Mouse (Mus musculus) CH12.LX (cell line): Measurements from ENCODE around the gene Rrm2. TPM values are rescaled to one million over a fixed set of nuclear protein-coding genes. Genes with fewer than 3 reads are reported as not detected.
A peak's percentile ranks its signal among the peaks of the same experiment; 100 is the strongest.

Experiments used
- DNase-seq: peaks from one replicate; pipeline ENCODE4 v3.0.0-alpha.2; 2013; ENCODE audit errors: extremely low read depth
- H3K27ac ChIP-seq: 2 replicates; pipeline ENCODE4 v1.5.1; 2012; ENCODE audit warnings: low read depth, mild to moderate bottlenecking, control low read depth, moderate library complexity; ENCODE audit not compliant: insufficient read depth
- H3K27me3 ChIP-seq: replicated peaks from 2 replicates; pipeline ENCODE3; 2012; ENCODE audit warnings: inconsistent platforms
- H3K36me3 ChIP-seq, 2 experiments: replicated peaks in 1 of 2; 2 replicates each; pipeline versions ENCODE3 to v1.6.1; 2012; ENCODE audit warnings: inconsistent platforms in 1 of 2, low read length in 1 of 2, mild to moderate bottlenecking in 1 of 2, mixed read lengths in 1 of 2, moderate library complexity in 1 of 2; ENCODE audit not compliant: control insufficient read depth in 1 of 2, insufficient read depth in 1 of 2
- H3K4me1 ChIP-seq, 2 experiments: 2 replicates each; pipeline ENCODE4 v1.6.1; 2012; ENCODE audit warnings: inconsistent platforms in 1 of 2, moderate library complexity in 1 of 2; ENCODE audit not compliant: insufficient read depth in 2 of 2, control insufficient read depth in 1 of 2
- H3K4me2 ChIP-seq: 2 replicates; pipeline ENCODE4 v1.6.1; 2012; ENCODE audit warnings: low read depth, mild to moderate bottlenecking, control low read depth; ENCODE audit not compliant: poor library complexity, insufficient read depth, severe bottlenecking
- H3K4me3 ChIP-seq, 3 experiments: fragments of 150-350 bp in 1 of 3; sonication (generic) in 1 of 3; replicated peaks in 1 of 3; 2 replicates each; pipeline versions ENCODE3 to v1.5.1; 2011 to 2012; ENCODE audit warnings: low read depth in 2 of 3, low read length in 2 of 3, mild to moderate bottlenecking in 2 of 3, moderate library complexity in 2 of 3, control low read depth in 1 of 3, improper control_type of control experiment in 1 of 3, inconsistent platforms in 1 of 3, mixed read lengths in 1 of 3; ENCODE audit not compliant: poor library complexity in 1 of 3
- H3K79me2 ChIP-seq: replicated peaks from 2 replicates; pipeline ENCODE4 v1.6.1; 2012; ENCODE audit warnings: mild to moderate bottlenecking, moderate library complexity; ENCODE audit not compliant: control insufficient read depth, poor library complexity, insufficient read depth, severe bottlenecking; ENCODE audit errors: extremely low read depth
- H3K9ac ChIP-seq: 2 replicates; pipeline ENCODE4 v1.6.1; 2012; ENCODE audit warnings: low read depth, mild to moderate bottlenecking, control low read depth, moderate library complexity; ENCODE audit not compliant: insufficient read depth
- H3K9me3 ChIP-seq: replicated peaks from 2 replicates; pipeline ENCODE3; 2012; ENCODE audit warnings: low read length, inconsistent platforms, mixed read lengths
- BHLHE40 ChIP-seq: IDR thresholded peaks from 2 replicates; pipeline ENCODE4 v1.6.1; 2011; ENCODE audit warnings: mild to moderate bottlenecking, low read depth, low read length, improper control_type of control experiment
- CHD2 ChIP-seq: IDR thresholded peaks from 2 replicates; pipeline ENCODE4 v1.6.1; 2011; ENCODE audit warnings: low read length, improper control_type of control experiment
- CTCF ChIP-seq, 2 experiments: IDR thresholded peaks in 1 of 2; conservative IDR thresholded peaks in 1 of 2; 2 replicates each; pipeline ENCODE4 v1.5.1; 2011 to 2012; ENCODE audit warnings: low read depth in 2 of 2, low read length in 2 of 2, improper control_type of control experiment in 1 of 2, inconsistent platforms in 1 of 2, mild to moderate bottlenecking in 1 of 2, moderate library complexity in 1 of 2
- ELF1 ChIP-seq: IDR thresholded peaks from 2 replicates; pipeline ENCODE4 v1.6.1; 2014; ENCODE audit warnings: low read depth, mild to moderate bottlenecking, inconsistent platforms, low read length, improper control_type of control experiment
- GABPA ChIP-seq: IDR thresholded peaks from 2 replicates; pipeline ENCODE4 v1.6.1; 2012; ENCODE audit warnings: low read depth, low read length, improper control_type of control experiment, inconsistent platforms; ENCODE audit not compliant: insufficient replicate concordance
- IRF4 ChIP-seq: IDR thresholded peaks from 2 replicates; pipeline ENCODE4 v1.6.1; 2014; ENCODE audit warnings: low read depth, mild to moderate bottlenecking, inconsistent platforms, low read length, improper control_type of control experiment
- JUN ChIP-seq: IDR thresholded peaks from 2 replicates; pipeline ENCODE4 v1.6.1; 2011; ENCODE audit warnings: low read depth, mild to moderate bottlenecking, low read length, improper control_type of control experiment, moderate library complexity; ENCODE audit not compliant: insufficient read depth
- MAFK ChIP-seq: IDR thresholded peaks from 2 replicates; pipeline ENCODE4 v1.6.1; 2011; ENCODE audit warnings: low read length, improper control_type of control experiment; ENCODE audit not compliant: insufficient replicate concordance
- MAZ ChIP-seq: IDR thresholded peaks from 2 replicates; pipeline ENCODE4 v1.6.1; 2012; ENCODE audit warnings: low read depth, mild to moderate bottlenecking, inconsistent platforms, low read length, improper control_type of control experiment, moderate library complexity
- MXI1 ChIP-seq: IDR thresholded peaks from 2 replicates; pipeline ENCODE4 v1.6.1; 2011; ENCODE audit warnings: mild to moderate bottlenecking, low read depth, low read length, improper control_type of control experiment
- MYC ChIP-seq: IDR thresholded peaks from 2 replicates; pipeline ENCODE4 v1.6.1; 2011; ENCODE audit warnings: low read depth, mild to moderate bottlenecking, improper control_type of control experiment, low read length
- NELFE ChIP-seq: IDR thresholded peaks from 2 replicates; pipeline ENCODE4 v1.6.1; 2011; ENCODE audit warnings: low read depth, low read length, improper control_type of control experiment
- NRF1 ChIP-seq: IDR thresholded peaks from 2 replicates; pipeline ENCODE4 v1.6.1; 2014; ENCODE audit warnings: low read depth, mild to moderate bottlenecking, inconsistent platforms, low read length, improper control_type of control experiment, moderate library complexity
- PAX5 ChIP-seq: IDR thresholded peaks from 2 replicates; pipeline ENCODE4 v1.6.1; 2012; ENCODE audit warnings: low read length, inconsistent platforms, mixed read lengths
- SMC3 ChIP-seq: IDR thresholded peaks from 2 replicates; pipeline ENCODE4 v1.6.1; 2011; ENCODE audit warnings: low read depth, low read length, improper control_type of control experiment
- UBTF ChIP-seq: IDR thresholded peaks from 2 replicates; pipeline ENCODE4 v1.6.1; 2012; ENCODE audit warnings: low read depth, mild to moderate bottlenecking, inconsistent platforms, low read length, improper control_type of control experiment, moderate library complexity
- USF1 ChIP-seq: IDR thresholded peaks from 2 replicates; pipeline ENCODE4 v1.6.1; 2014; ENCODE audit warnings: low read depth, mild to moderate bottlenecking, inconsistent platforms, low read length, improper control_type of control experiment
- USF2 ChIP-seq: conservative IDR thresholded peaks from 2 replicates; pipeline ENCODE4 v1.6.1; 2011; ENCODE audit warnings: low read depth, low read length, improper control_type of control experiment
- ZC3H11A ChIP-seq: IDR thresholded peaks from 2 replicates; pipeline ENCODE4 v1.6.1; 2012; ENCODE audit warnings: low read depth, mild to moderate bottlenecking, inconsistent platforms, low read length, improper control_type of control experiment
- ZNF384 ChIP-seq: IDR thresholded peaks from 2 replicates; pipeline ENCODE4 v1.6.1; 2012; ENCODE audit warnings: low read depth, low read length, improper control_type of control experiment, inconsistent platforms
- dilution Hi-C: fragments of 300-500 bp; cut with MboI; formaldehyde crosslinking; loops from 2 replicates; pipeline ENCODE4 v1.14.3; 2020; ENCODE audit warnings: low sequenced_read_pairs; ENCODE audit not compliant: extremely low pct_unique_long_range_greater_than_20kb, extremely low pct_ligation_motif_present
- in situ Hi-C: fragments of 300-500 bp; cut with MboI; formaldehyde crosslinking; loops from 3 replicates; pipeline ENCODE4 v1.14.3; 2019; ENCODE audit warnings: low sequenced_read_pairs, low pct_ligation_motif_present, low pct_unique_long_range_greater_than_20kb, mixed read lengths
- polyA plus RNA-seq: library from polyadenylated mRNA; unstranded; fragments of >175 nt; gene quantifications from 2 replicates; pipeline ENCODE4 v1.2.1, GENCODE M21; 2012; ENCODE audit warnings: low read depth; ENCODE audit not compliant: insufficient read length
- total RNA-seq, 2 experiments: library from RNA; depleted of rRNA; stranded (reverse); fragments of 300-350 nt in 1 of 2; fragments of >200 nt in 1 of 2; gene quantifications; 2 replicates each; pipeline ENCODE4 v1.2.3; 2012 to 2014

Rrm2 gene
- total and polyA plus RNA-seq, 3 experiments = 89.0 to 214 (median 180) TPM

GRCm38 (mm10) chr12:24757387-24757786 is 49.3 kb downstream of the Rrm2 start:
- dilution Hi-C loops = no loop called here
- H3K36me3 ChIP-seq = no peaks in the 10 kb centered on the region
- H3K79me2 ChIP-seq = no peaks in the 10 kb centered on the region
- H3K27ac ChIP-seq = no peak overlapping the region
- H3K4me2 ChIP-seq = no peak overlapping the region
- H3K27me3 ChIP-seq = no peaks in the 10 kb centered on the region
- H3K4me3 ChIP-seq = no peak overlapping the region
- DNase-seq = no peak
- in situ Hi-C loops = no loop called here
- H3K4me1 ChIP-seq = no peaks in the 10 kb centered on the region
- TF ChIP-seq CTCF (conservative IDR thresholded peaks at IDR 0.05 in 1 of 2, IDR thresholded peaks at IDR 0.05 in 1 of 2; ENCODE audit: low read depth in 2 of 2, low read length in 2 of 2) (no peak), JUN (no peak), BHLHE40 (no peak), PAX5 (no peak), MAZ (no peak), SMC3 (no peak), UBTF (no peak), MAFK (no peak), MYC (no peak)
- TF ChIP-seq, all 38 proteins: peak for 0
- no peak overlapping the region for H3K9ac ChIP-seq
- no peaks in the 10 kb centered on the region for H3K9me3 ChIP-seq

GRCm38 (mm10) chr12:24758374-24758773 is 50.3 kb downstream of the Rrm2 start:
- Histone ChIP-seq H3K36me3 (no peaks in the 10 kb centered on the region), H3K27ac (no peak overlapping the region), H3K4me2 (no peak overlapping the region), H3K4me1 (no peaks in the 10 kb centered on the region), H3K9ac (no peak overlapping the region), H3K4me3 (no peak overlapping the region), H3K27me3 (no peaks in the 10 kb centered on the region), H3K79me2 (no peaks in the 10 kb centered on the region), H3K9me3 (no peaks in the 10 kb centered on the region)
- peak; percentile 1 for DNase-seq
- dilution Hi-C loops (no loop called here), in situ Hi-C loops (no loop called here)
- TF ChIP-seq JUN (no peak), NELFE (no peak), CHD2 (no peak), SMC3 (no peak), PAX5 (no peak), ELF1 (no peak), MXI1 (no peak)

- Histone ChIP-seq H3K36me3 (no peaks in the 10 kb centered on the region), H3K27me3 (no peaks in the 10 kb centered on the region), H3K79me2 (no peaks in the 10 kb centered on the region), H3K27ac (no peak overlapping the region), H3K4me3 (no peak overlapping the region), H3K4me2 (peak overlapping the region; percentile 7; the same call in 1 of the 2 replicates), H3K9ac (no peak overlapping the region), H3K4me1 (no peaks in the 10 kb centered on the region), H3K9me3 (no peaks in the 10 kb centered on the region)
- no peak for TF ChIP-seq ZC3H11A
- no peak for TF ChIP-seq MYC
- no peak for TF ChIP-seq USF1
- TF ChIP-seq MAFK = no peak
- TF ChIP-seq BHLHE40 = no peak
- no peak for TF ChIP-seq NELFE
- no peak for TF ChIP-seq GABPA
- no peak for TF ChIP-seq NRF1
- TF ChIP-seq ZNF384 = no peak
- TF ChIP-seq CTCF (conservative IDR thresholded peaks at IDR 0.05 in 1 of 2, IDR thresholded peaks at IDR 0.05 in 1 of 2; ENCODE audit: low read depth in 2 of 2, low read length in 2 of 2) = no peak
- TF ChIP-seq IRF4 = no peak
- no peak for TF ChIP-seq USF2
- DNase-seq = no peak
- dilution Hi-C loops (no loop called here), in situ Hi-C loops (no loop called here)
These were observed 54.2 kb downstream of the Rrm2 start for GRCm38 (mm10) chr12:24762253-24762652.
